Mouse (Mus musculus): ENCODE measurements around the gene Mvd. TPM values are rescaled to one million over a fixed set of nuclear protein-coding genes. Genes with fewer than 3 reads are reported as not detected.

Gene Mvd
- polyA plus RNA-seq, 1 experiment from 2014 or later = 38.7 TPM

Small RNA genes within 50 kb of the gene (microRNA-seq; reads per million reads assigned to microRNA genes)
- not detected for gene Gm24366

Other genes starting within 250 kb of the Mvd start
- 5.6 and 5.7 TPM in 2 replicates for gene Zfpm1, start 161.3 kb downstream of the Mvd start, polyA plus RNA-seq (2015; fragmentation: Nextera tagmentation; extraction: Ambion mirVana)
- not detected in 2 replicates for gene Trhr2, start 82.7 kb downstream of the Mvd start, polyA plus RNA-seq (2015; fragmentation: Nextera tagmentation; extraction: Ambion mirVana)
- gene Zc3h18, start 66.8 kb downstream of the Mvd start, polyA plus RNA-seq (2015; fragmentation: Nextera tagmentation; extraction: Ambion mirVana) = 48.7 and 48.9 TPM in 2 replicates
- gene Il17c, start 21.4 kb downstream of the Mvd start, polyA plus RNA-seq (2015; fragmentation: Nextera tagmentation; extraction: Ambion mirVana) = not detected in 2 replicates
- 238 and 267 TPM in 2 replicates for gene Cyba, start 10.5 kb downstream of the Mvd start, polyA plus RNA-seq (2015; fragmentation: Nextera tagmentation; extraction: Ambion mirVana)
- 0.31 and 0.70 TPM in 2 replicates for gene Snai3, start 17.3 kb upstream of the Mvd start, polyA plus RNA-seq (2015; fragmentation: Nextera tagmentation; extraction: Ambion mirVana)
- gene Rnf166, start 32.6 kb upstream of the Mvd start, polyA plus RNA-seq (2015; fragmentation: Nextera tagmentation; extraction: Ambion mirVana) = 35.1 and 38.5 TPM in 2 replicates
- gene Ctu2, start 32.7 kb upstream of the Mvd start, polyA plus RNA-seq (2015; fragmentation: Nextera tagmentation; extraction: Ambion mirVana) = 44.8 and 45.6 TPM in 2 replicates
- 12.8 and 16.3 TPM in 2 replicates for gene Piezo1, start 107.9 kb upstream of the Mvd start, polyA plus RNA-seq (2015; fragmentation: Nextera tagmentation; extraction: Ambion mirVana)
- gene Cdt1, start 124.6 kb upstream of the Mvd start, polyA plus RNA-seq (2015; fragmentation: Nextera tagmentation; extraction: Ambion mirVana) = 34.9 and 37.0 TPM in 2 replicates
- gene Aprt, start 133.5 kb upstream of the Mvd start, polyA plus RNA-seq (2015; fragmentation: Nextera tagmentation; extraction: Ambion mirVana) = 354 and 399 TPM in 2 replicates
- gene Galns, start 168.0 kb upstream of the Mvd start, polyA plus RNA-seq (2015; fragmentation: Nextera tagmentation; extraction: Ambion mirVana) = 11.9 and 13.1 TPM in 2 replicates
- 49.7 and 61.8 TPM in 2 replicates for gene Trappc2l, start 168.2 kb upstream of the Mvd start, polyA plus RNA-seq (2015; fragmentation: Nextera tagmentation; extraction: Ambion mirVana)
- 0.12 TPM in 1 of 2 replicates, not detected in the other for gene Pabpn1l, start 179.3 kb upstream of the Mvd start, polyA plus RNA-seq (2015; fragmentation: Nextera tagmentation; extraction: Ambion mirVana)